Mouse (Mus musculus): ENCODE data around the gene Brf1. TPM values are rescaled to one million over a fixed set of nuclear protein-coding genes. Genes with fewer than 3 reads are reported as not detected.

Brf1 gene
- polyA plus RNA-seq, 1 experiment from 2014 or later, result 28.8 TPM

DNA sequence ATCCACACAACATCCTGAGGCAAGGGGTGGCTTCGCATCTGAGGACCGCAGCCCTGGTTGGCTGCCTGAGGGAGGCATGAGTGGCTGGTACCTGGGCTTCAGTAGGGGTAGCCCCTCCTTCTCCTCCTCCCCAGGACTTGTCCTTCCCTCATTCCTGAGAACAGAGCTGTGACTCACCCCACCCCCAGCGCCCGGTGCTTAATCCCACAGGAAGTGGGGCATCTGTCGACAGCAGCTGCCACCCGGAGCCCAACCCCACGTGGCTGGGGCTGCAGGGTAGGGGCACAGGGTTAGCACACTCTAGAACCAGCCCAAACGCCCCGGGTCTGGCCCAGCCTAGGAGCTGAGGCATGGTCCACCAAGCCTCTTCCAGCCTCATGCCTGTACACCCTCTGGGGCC is 62.6 kb downstream of the Brf1 start:
- Histone ChIP-seq H3K4me3 (replicated peaks) (no peak overlapping the region), H3K4me2 (no peak overlapping the region), H3K36me3 (no peaks in the 10 kb centered on the region), H3K27ac (no peak overlapping the region), H3K9me3 (replicated peaks) (no peaks in the 10 kb centered on the region), H3K9ac (no peak overlapping the region), H3K4me1 (replicated peaks) (peaks cover 28% of the 10 kb centered on the region), H3K27me3 (0 out of 2 replicates have a peak, but pooled peaks cover 10% of the 10 kb centered on the region)
- WGBS (ENCODE audit: insufficient replicate concordance), result 52% methylated on average over 9 of the region's 9 CpGs
- DNase-seq (no peak), ATAC-seq (ENCODE audit: low read depth) (no peak)

DNA sequence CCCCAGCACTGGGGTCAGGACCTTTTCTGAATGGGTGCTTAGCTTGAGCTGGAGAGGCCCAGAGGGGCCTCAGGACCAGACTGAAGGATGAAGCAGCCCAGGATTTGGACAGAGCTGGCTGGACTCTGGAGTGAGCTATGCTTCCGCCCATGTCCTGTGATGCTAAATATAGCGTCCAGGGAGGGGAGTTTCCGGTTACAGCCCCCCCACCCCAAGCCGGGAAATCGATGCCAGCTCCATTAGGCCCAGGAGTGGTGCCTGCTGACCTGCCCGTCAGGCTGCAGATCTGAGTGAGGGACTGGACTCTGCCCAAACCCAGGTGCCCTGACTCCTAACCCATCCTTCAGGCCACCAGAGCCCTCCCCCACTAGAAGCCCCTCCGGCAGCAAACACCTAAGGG is 67.9 kb downstream of the Brf1 start:
- WGBS (ENCODE audit: insufficient replicate concordance), result 41% methylated on average over 7 of the region's 7 CpGs
- H3K4me3 ChIP-seq (replicated peaks), result no peak overlapping the region
- H3K9me3 ChIP-seq (replicated peaks), result no peaks in the 10 kb centered on the region
- H3K36me3 ChIP-seq, result no peaks in the 10 kb centered on the region
- DNase-seq (no peak), ATAC-seq (ENCODE audit: low read depth) (no peak)
- H3K4me1 ChIP-seq (replicated peaks), result peaks cover 22% of the 10 kb centered on the region
- H3K27me3 ChIP-seq, result peaks cover 56% of the 10 kb centered on the region
- H3K4me2 ChIP-seq, result no peak overlapping the region
- H3K27ac ChIP-seq, result no peak overlapping the region
- H3K9ac ChIP-seq, result no peak overlapping the region

DNA sequence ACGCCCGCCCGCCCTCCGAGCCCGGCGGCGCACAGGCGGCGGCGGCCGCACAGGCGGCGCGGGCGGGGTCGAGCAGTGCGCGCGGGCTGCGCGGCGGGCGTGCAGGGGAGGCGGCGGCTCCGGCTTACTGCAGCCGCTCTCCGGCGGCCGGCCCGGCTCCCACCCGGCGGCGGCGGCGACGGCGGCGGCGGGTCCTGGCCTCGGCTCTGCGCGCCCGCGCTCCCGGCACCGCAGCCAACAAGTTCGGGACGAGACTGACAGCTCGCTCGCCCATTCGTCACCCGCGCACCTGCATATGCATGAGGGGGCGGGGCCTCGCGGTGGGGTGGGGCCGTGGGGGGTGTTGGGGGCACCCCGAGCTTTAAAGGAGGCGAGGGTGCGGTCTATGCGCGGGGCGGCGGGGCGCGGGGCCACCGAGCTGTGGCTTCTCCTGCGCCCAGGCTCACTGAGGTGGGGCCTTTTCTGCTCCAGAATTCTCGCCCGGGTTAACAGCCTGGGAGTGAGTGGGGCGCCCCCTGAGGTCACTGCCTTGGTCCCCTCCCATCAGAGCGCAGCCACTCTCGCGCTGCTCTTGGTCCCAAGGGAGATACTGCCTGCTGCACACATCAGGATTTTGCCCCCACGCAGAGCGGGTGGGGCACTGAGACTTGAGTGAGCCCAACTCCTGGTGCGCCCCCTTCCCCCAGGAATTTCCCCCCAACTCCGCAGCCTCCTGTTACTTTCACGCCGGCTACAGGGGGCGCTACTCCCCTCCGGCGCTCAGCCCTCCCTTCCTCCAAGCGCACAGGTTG is 70.7 kb downstream of the Brf1 start, which contains the start of gene Jag2:
Jag2 (minus strand) TSS at position 215 of the 791 bp plus-strand sequence.
- 1% methylated on average over 84 of the region's 85 CpGs for WGBS (ENCODE audit: insufficient replicate concordance)
- H3K4me3 ChIP-seq (replicated peaks), result peak within 1 kb of the TSS; percentile 51
- H3K27ac ChIP-seq, result no peak within 1 kb of the TSS
- H3K9me3 ChIP-seq (replicated peaks), result no peaks in the 10 kb centered on the region
- H3K9ac ChIP-seq, result no peak within 1 kb of the TSS
- peak within 1 kb of the TSS; percentile 69 for H3K4me2 ChIP-seq
- no peaks in the 10 kb centered on the region for H3K36me3 ChIP-seq
- ATAC-seq (ENCODE audit: low read depth), result peak; percentile 27; the same call in 1 of the 2 replicates
- DNase-seq, result no peak
- peaks cover 80% of the 10 kb centered on the region for H3K27me3 ChIP-seq
- peaks cover 22% of the 10 kb centered on the region for H3K4me1 ChIP-seq (replicated peaks)

DNA sequence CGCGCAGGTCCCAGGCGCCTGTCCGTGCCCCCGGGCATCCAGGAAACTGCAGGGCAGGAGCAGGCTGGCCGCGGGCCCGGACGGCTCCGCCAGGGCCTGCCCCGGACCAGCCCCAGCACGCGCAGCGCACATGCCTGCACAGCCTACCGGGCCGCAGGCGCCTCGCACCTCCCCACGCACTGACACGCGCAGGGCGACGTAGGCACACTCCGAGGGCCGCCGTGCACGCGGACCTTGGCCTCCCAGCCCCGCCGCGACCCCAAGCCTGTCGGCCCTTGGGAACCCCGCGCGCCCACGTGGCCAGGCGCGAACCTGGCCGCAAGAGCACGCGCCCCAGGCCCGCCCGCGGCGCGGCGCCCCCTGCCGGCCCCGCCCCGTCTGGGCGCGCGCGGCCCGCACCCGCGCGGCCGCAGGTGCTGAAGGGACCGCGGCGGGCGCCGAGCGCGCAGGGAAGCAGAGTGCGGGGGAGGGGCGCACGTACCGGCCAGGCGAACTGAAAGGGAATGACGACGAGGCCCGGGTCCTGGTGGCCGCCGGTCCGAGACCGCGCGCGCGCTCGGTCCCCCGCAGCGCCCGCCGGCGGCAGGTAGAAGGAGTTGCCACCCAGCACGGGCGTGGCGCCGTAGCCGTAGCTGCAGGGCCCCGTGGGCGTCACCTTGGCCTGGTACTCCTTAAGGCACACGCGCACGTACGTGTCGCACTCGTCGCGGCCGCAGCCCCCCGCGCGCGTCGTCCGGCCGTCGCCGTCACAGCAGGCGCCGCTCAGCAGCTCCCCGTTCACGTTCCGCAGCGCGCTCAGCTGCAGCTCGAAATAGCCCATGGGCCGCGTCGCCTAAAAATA is 71.9 kb downstream of the Brf1 start:
- ATAC-seq (ENCODE audit: low read depth), result no peak
- Histone ChIP-seq H3K4me2 (peak overlapping the region; percentile 69), H3K9me3 (replicated peaks) (no peaks in the 10 kb centered on the region), H3K9ac (no peak overlapping the region), H3K4me3 (replicated peaks) (peak overlapping the region; percentile 51), H3K27me3 (peaks cover 80% of the 10 kb centered on the region), H3K4me1 (replicated peaks) (peaks cover 22% of the 10 kb centered on the region), H3K36me3 (no peaks in the 10 kb centered on the region), H3K27ac (no peak overlapping the region)
- DNase-seq, result no peak
- 3% methylated on average over 114 of the region's 124 CpGs for WGBS (ENCODE audit: insufficient replicate concordance)

DNA sequence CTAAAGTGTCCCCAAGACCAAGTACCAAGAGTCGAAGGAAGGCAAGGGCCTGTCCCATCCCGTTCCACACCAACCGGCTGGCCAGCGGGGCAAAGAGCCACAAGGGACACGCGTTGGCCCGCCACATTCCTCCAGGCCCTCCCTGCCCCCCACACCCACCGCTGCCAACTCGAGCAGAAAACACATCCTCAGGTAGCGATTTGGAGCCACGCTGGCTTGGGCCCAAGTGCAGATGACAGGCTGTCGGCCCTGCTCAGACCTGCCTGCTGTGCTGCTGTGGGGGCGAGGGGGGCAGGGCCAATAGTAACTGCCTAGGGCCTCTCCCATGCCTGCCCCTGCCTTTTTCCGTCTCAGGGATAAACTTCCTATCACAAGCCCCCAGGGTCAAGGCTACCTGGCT is 73.2 kb downstream of the Brf1 start:
- no peak overlapping the region for H3K9ac ChIP-seq
- no peak overlapping the region for H3K4me2 ChIP-seq
- no peak overlapping the region for H3K27ac ChIP-seq
- 66% methylated on average over 14 of the region's 14 CpGs for WGBS (ENCODE audit: insufficient replicate concordance)
- H3K4me1 ChIP-seq (replicated peaks), result peaks cover 19% of the 10 kb centered on the region
- ATAC-seq (ENCODE audit: low read depth) (no peak), DNase-seq (no peak)
- no peaks in the 10 kb centered on the region for H3K36me3 ChIP-seq
- H3K27me3 ChIP-seq, result peaks cover 72% of the 10 kb centered on the region
- H3K4me3 ChIP-seq (replicated peaks), result no peak overlapping the region
- no peaks in the 10 kb centered on the region for H3K9me3 ChIP-seq (replicated peaks)

DNA sequence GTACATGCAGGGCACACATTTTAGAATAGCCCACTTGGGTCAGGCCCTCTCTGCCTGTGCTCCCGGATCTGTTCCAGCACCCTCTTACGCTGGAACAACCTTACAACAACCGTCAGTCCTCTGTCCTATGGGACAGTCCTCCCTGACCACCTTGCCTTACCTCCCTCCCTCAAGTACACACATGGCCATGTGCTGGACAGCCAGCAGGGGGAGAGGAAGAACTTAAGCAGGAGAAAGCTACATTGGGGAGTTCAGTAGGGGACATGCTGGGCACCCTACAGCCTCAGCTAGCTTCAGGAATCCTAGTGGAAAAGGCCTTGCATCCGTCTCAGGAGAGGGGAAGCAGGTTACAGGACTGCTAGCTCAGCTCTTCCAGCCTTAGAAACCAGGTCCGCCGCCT is 74.6 kb downstream of the Brf1 start:
- Histone ChIP-seq H3K9me3 (replicated peaks) (no peaks in the 10 kb centered on the region), H3K4me3 (replicated peaks) (no peak overlapping the region), H3K9ac (no peak overlapping the region), H3K27me3 (peaks cover 59% of the 10 kb centered on the region), H3K27ac (no peak overlapping the region), H3K4me2 (no peak overlapping the region), H3K36me3 (no peaks in the 10 kb centered on the region), H3K4me1 (replicated peaks) (peaks cover 19% of the 10 kb centered on the region)
- DNase-seq (no peak), ATAC-seq (ENCODE audit: low read depth) (no peak)
- 72% methylated on average over 6 of the region's 6 CpGs for WGBS (ENCODE audit: insufficient replicate concordance)

DNA sequence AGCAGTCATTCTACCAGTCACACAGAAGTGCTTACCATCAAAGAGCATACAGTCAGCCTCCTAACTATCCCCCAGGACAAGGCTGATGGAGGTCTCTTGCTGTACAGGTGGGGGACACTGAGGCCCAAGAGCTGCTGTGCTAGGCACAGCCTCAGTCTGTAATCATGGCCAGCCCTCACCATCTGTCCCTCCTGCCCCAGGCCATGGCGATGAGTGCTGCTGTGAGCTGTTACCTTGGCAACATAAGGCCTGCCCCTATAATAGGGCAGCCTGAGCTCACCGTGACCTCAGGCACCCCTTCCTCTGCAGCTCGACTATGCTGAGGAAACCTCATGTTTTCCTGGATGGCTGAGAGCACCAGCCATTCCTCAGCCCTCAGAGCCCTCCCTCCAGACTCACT is 78.0 kb downstream of the Brf1 start:
- no peak for DNase-seq
- WGBS (ENCODE audit: insufficient replicate concordance), result 33% methylated on average over 3 of the region's 3 CpGs
- Histone ChIP-seq H3K36me3 (no peaks in the 10 kb centered on the region), H3K4me2 (no peak overlapping the region), H3K9ac (no peak overlapping the region), H3K27me3 (peaks cover 25% of the 10 kb centered on the region), H3K4me1 (replicated peaks) (0 out of 2 replicates have a peak, but pooled peaks cover 5% of the 10 kb centered on the region), H3K9me3 (replicated peaks) (no peaks in the 10 kb centered on the region), H3K27ac (no peak overlapping the region), H3K4me3 (replicated peaks) (no peak overlapping the region)
- ATAC-seq (ENCODE audit: low read depth), result no peak

DNA sequence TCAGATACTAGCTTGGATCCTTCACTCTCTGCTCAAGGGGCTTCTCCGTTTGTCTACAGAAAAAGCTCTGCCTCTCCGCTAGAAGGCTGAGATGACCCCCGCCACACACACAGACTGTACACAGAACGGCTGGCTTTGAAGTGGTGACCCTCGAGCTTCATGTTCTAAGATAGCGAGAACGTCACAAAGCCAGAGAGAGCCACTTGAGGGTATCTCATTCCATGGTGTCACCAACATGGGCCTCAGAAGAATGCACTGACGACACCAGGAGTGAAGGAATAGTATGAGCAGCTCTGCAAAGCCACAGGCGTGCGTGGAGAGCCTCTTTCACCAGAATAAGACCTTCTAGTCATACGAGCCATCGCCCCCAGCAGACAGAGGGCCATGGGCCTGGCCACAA is 79.0 kb downstream of the Brf1 start:
- Histone ChIP-seq H3K4me3 (replicated peaks) (no peak overlapping the region), H3K9me3 (replicated peaks) (no peaks in the 10 kb centered on the region), H3K27ac (no peak overlapping the region), H3K4me2 (no peak overlapping the region), H3K9ac (no peak overlapping the region), H3K4me1 (replicated peaks) (peaks cover 7% of the 10 kb centered on the region; the same call in 1 of the 2 replicates), H3K27me3 (peaks cover 15% of the 10 kb centered on the region), H3K36me3 (no peaks in the 10 kb centered on the region)
- DNase-seq (no peak), ATAC-seq (ENCODE audit: low read depth) (no peak)
- 69% methylated on average over 12 of the region's 12 CpGs for WGBS (ENCODE audit: insufficient replicate concordance)

DNA sequence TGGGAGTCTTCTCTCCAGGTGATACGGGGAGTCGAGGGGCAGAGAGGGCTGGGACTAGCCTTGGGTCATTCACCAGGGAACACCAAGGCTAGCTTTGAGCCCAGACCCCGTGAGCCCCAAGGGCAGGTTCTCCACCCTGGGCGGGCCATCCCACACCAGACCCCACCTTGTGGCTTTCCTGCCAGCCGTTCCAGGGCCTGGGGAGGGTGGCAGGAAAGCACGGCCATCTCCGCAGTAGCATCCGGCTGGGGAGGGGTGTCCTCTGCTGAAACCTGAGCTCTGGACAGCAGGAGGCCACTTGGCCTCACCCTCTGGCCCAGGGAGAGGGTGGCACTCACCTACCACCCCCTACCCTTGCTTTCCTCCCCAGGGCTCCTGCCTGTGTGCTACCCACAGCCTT is 82.6 kb downstream of the Brf1 start:
- Histone ChIP-seq H3K4me1 (replicated peaks) (peaks cover 7% of the 10 kb centered on the region; the same call in 1 of the 2 replicates), H3K4me3 (replicated peaks) (no peak overlapping the region), H3K9ac (no peak overlapping the region), H3K36me3 (no peaks in the 10 kb centered on the region), H3K27ac (no peak overlapping the region), H3K27me3 (no peaks in the 10 kb centered on the region), H3K4me2 (no peak overlapping the region), H3K9me3 (replicated peaks) (no peaks in the 10 kb centered on the region)
- no peak for DNase-seq
- 14% methylated on average over 8 of the region's 8 CpGs for WGBS (ENCODE audit: insufficient replicate concordance)
- ATAC-seq (ENCODE audit: low read depth), result no peak

DNA sequence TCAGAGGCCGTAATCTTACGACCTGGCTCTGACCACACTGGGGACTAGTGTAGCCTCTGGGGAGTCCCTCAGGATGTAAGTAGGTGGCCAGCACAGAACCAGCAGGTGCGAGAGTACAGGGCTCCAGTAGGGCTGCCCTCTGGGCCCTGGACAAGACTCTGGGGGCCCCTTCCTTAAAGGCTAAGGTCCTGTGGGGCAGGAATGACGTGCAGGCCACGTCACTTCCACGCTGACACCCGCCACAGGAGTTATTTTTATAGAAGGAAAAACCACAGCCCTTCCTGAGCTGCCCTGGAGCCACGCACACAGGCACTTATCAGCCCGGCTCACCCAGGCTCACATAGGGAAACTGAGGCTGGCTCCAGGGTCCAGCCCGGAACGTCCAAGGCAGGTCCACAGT is 83.0 kb downstream of the Brf1 start:
- DNase-seq, result no peak
- H3K9me3 ChIP-seq (replicated peaks), result no peaks in the 10 kb centered on the region
- H3K4me2 ChIP-seq, result no peak overlapping the region
- 24% methylated on average over 11 of the region's 11 CpGs for WGBS (ENCODE audit: insufficient replicate concordance)
- no peak overlapping the region for H3K4me3 ChIP-seq (replicated peaks)
- H3K36me3 ChIP-seq, result no peaks in the 10 kb centered on the region
- ATAC-seq (ENCODE audit: low read depth), result no peak; the same call in 1 of the 2 replicates
- H3K9ac ChIP-seq, result no peak overlapping the region
- peaks cover 7% of the 10 kb centered on the region; the same call in 1 of the 2 replicates for H3K4me1 ChIP-seq (replicated peaks)
- H3K27ac ChIP-seq, result no peak overlapping the region
- H3K27me3 ChIP-seq, result no peaks in the 10 kb centered on the region

DNA sequence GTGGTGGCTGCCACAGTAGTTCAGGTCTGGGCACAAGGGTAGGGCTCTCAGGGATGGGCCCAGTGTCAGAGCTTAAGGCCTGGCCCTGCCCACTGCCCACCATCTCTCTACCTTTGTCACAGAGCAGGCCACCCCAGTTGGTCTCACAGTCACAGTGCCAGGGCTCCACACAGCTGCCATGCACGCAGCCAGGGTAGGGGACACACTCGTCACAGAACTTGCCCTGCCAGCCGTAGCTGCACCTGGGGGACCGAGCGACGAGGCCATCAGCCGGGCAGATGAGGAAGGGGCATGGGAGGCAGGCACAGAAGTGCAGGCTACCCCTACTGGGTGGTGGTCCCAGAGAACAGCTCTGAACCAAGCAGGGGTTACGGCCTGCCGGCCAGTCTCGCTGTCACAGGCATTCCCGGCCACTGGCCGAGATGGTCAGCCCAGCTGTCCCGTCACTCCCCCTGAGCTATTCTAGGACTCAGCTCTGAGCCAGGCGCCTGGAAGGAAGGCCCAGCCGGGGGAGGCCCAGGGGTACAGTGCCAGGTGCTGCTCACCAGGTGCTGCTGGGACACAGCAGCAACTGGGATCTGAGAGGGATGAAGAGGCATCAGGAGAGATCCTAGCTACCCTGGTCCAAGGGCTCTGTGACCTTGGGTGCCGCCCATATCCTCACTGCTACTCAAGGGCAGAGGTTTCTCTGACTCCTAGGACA is 83.7 kb downstream of the Brf1 start:
- H3K36me3 ChIP-seq, result no peaks in the 10 kb centered on the region
- ATAC-seq (ENCODE audit: low read depth) (no peak), DNase-seq (no peak)
- H3K4me1 ChIP-seq (replicated peaks), result peaks cover 7% of the 10 kb centered on the region; the same call in 1 of the 2 replicates
- H3K4me3 ChIP-seq (replicated peaks), result no peak overlapping the region
- no peaks in the 10 kb centered on the region for H3K9me3 ChIP-seq (replicated peaks)
- H3K9ac ChIP-seq, result no peak overlapping the region
- H3K27ac ChIP-seq, result no peak overlapping the region
- H3K4me2 ChIP-seq, result no peak overlapping the region
- H3K27me3 ChIP-seq, result no peaks in the 10 kb centered on the region
- 79% methylated on average over 16 of the region's 16 CpGs for WGBS (ENCODE audit: insufficient replicate concordance)

All from liver, embryonic 13.5 days (tissue).